Mouse (Mus musculus) neural tube, embryonic 13.5 days (tissue): Measurements from ENCODE around the gene Col4a4. TPM values are rescaled to one million over a fixed set of nuclear protein-coding genes. Genes with fewer than 3 reads are reported as not detected.
A peak's percentile ranks its signal among the peaks of the same experiment; 100 is the strongest.

ENCODE experiments used
- ATAC-seq: fragments of 200-750 bp; cut with Nextera tagmentation; 2 replicates; pipeline ENCODE4 v1.8.0; 2017; ENCODE audit warnings: low read depth, mild to moderate bottlenecking, moderate TSS enrichment, moderate library complexity
- H3K27ac ChIP-seq: fragments of 300-500 bp; sonication (generic); replicated peaks from 2 replicates; pipeline ENCODE4 v1.5.1; 2015; ENCODE audit warnings: moderate library complexity, mild to moderate bottlenecking, inconsistent platforms
- H3K27me3 ChIP-seq: fragments of 300-500 bp; sonication (generic); 2 replicates; pipeline ENCODE4 v1.6.1; 2015; ENCODE audit warnings: mild to moderate bottlenecking, inconsistent platforms
- H3K36me3 ChIP-seq: fragments of 300-500 bp; sonication (generic); 2 replicates; pipeline ENCODE4 v1.6.1; 2015; ENCODE audit warnings: mild to moderate bottlenecking, inconsistent platforms
- H3K4me1 ChIP-seq: fragments of 300-500 bp; sonication (generic); replicated peaks from 2 replicates; pipeline ENCODE4 v1.6.1; 2015; ENCODE audit warnings: inconsistent platforms
- H3K4me2 ChIP-seq: fragments of 300-500 bp; sonication (generic); 2 replicates; pipeline ENCODE4 v1.6.1; 2015; ENCODE audit warnings: inconsistent platforms, mild to moderate bottlenecking, moderate library complexity
- H3K4me3 ChIP-seq: fragments of 300-500 bp; sonication (generic); 2 replicates; pipeline ENCODE4 v1.5.1; 2015; ENCODE audit warnings: mild to moderate bottlenecking, inconsistent platforms
- H3K9ac ChIP-seq: fragments of 300-500 bp; sonication (generic); 2 replicates; pipeline ENCODE4 v1.6.1; 2015; ENCODE audit warnings: moderate library complexity, mild to moderate bottlenecking, inconsistent platforms
- H3K9me3 ChIP-seq: fragments of 300-500 bp; sonication (generic); 2 replicates; pipeline ENCODE4 v1.6.1; 2016; ENCODE audit warnings: inconsistent platforms
- WGBS: fragments of 180-500 bp; shearing (Covaris S2); methylation state at CpG from one replicate; pipeline ENCODE4 v1.1.7; 2015; 5-methylcytosine and 5-hydroxymethylcytosine counted together
- polyA plus RNA-seq: library from polyadenylated mRNA; unstranded; fragments of >200 nt; fragmentation: Nextera tagmentation; extraction: Ambion mirVana; gene quantifications from 2 replicates; pipeline ENCODE4 v1.2.1, GENCODE M21; 2015

Gene Col4a4
- polyA plus RNA-seq: 0.18 and 0.24 TPM in 2 replicates

DNA sequence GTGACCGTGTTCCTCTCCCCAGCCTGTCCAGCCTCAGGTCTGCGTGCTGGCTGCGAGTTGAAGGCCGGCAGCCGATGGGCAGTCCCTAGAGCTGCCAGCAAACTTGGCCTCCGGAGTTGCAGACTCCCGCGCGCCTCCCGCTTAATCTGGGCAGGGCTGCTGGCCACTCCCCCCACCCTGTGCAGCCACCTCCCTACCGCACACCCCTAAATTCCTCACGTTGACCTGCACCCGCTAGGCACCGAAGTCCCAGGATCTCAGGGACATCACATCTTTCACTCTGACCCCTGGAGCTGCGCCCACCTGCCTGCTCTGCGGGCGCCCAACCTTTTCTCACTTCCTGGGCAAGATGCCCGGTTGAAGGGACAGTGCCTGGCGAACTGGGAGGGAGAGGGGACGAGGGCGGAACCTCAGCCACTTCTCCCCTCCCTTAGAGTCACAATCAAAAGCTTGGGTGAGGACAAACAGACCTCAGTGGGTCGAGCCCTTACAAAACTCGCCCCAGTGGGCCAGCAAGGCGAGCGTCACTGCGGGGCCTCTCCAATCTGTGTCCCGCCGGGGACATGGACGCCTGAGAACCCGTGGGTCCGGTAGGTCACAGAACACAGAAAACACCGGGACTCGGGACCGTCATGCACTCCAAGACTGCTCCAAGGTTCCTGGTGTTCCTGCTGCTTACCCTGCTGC, at the start of gene Col4a4, which contains the start of gene Col4a3:
Gene Col4a4 (minus strand): TSS at position 137 of the 687 bp plus-strand sequence.
Gene Col4a3 (plus strand): TSS at position 209 of the 687 bp plus-strand sequence.
- Histone ChIP-seq H3K4me1 (peaks cover 10% of the 10 kb centered on the region), H3K27me3 (peaks cover 26% of the 10 kb centered on the region), H3K9ac (peak within 1 kb of the TSS; percentile 34), H3K9me3 (no peaks in the 10 kb centered on the region), H3K27ac (no peak within 1 kb of the TSS), H3K36me3 (no peaks in the 10 kb centered on the region), H3K4me2 (peak within 1 kb of the TSS; percentile 56), H3K4me3 (peak within 1 kb of the TSS; percentile 27)
- no peak for ATAC-seq
- 4% methylated on average over 34 of the region's 34 CpGs for WGBS

DNA sequence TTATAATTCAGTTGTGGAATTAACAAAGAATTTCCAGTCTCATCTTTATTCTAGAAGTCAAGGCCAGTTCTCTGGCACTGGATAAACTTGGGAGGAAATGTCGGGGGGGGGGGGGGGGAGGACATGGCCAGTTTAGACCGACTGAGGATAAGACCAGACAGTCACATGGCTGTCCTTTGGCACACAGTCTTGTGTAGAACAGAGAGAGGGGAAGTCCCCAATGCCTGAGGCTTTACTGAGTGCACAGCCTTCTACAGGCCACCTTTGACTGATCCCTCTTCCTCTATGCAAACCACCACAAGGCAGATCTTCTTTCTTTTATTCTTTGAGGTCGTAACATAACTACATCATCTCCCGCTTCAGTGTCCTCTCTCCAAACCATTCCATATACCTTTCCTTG, 49.7 kb upstream of the Col4a4 start:
- Histone ChIP-seq H3K27ac (no peak overlapping the region), H3K36me3 (no peaks in the 10 kb centered on the region), H3K27me3 (no peaks in the 10 kb centered on the region), H3K4me3 (no peak overlapping the region), H3K4me2 (no peak overlapping the region), H3K9ac (no peak overlapping the region), H3K9me3 (no peaks in the 10 kb centered on the region), H3K4me1 (peaks cover 7% of the 10 kb centered on the region)
- WGBS: 85% methylated on average over 4 of the region's 4 CpGs
- ATAC-seq: no peak

DNA sequence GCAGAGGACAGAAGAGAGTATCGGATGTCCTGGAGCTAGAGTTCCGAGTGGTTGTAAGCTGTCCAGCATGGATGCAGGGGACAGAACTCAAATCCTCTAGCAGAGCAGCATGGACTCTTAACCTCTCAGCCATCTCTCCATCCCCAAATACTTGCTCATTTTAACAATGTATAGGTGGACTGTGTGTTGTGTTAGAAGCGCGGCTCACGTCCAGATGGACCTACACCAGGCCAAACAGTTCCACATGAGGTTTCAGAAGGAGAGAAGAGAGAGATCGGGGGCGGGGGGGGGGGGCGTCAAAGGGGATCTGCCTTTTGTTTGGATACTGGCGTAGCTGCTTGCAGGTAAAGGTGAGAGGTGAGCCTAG, 48.6 kb upstream of the Col4a4 start:
- 95% methylated on average over 9 of the region's 9 CpGs for WGBS
- no peak for ATAC-seq
- H3K9ac ChIP-seq: no peak overlapping the region
- H3K4me1 ChIP-seq: peaks cover 7% of the 10 kb centered on the region
- H3K4me2 ChIP-seq: no peak overlapping the region
- no peak overlapping the region for H3K4me3 ChIP-seq
- H3K27ac ChIP-seq: no peak overlapping the region
- H3K27me3 ChIP-seq: no peaks in the 10 kb centered on the region
- H3K36me3 ChIP-seq: no peaks in the 10 kb centered on the region
- no peaks in the 10 kb centered on the region for H3K9me3 ChIP-seq

DNA sequence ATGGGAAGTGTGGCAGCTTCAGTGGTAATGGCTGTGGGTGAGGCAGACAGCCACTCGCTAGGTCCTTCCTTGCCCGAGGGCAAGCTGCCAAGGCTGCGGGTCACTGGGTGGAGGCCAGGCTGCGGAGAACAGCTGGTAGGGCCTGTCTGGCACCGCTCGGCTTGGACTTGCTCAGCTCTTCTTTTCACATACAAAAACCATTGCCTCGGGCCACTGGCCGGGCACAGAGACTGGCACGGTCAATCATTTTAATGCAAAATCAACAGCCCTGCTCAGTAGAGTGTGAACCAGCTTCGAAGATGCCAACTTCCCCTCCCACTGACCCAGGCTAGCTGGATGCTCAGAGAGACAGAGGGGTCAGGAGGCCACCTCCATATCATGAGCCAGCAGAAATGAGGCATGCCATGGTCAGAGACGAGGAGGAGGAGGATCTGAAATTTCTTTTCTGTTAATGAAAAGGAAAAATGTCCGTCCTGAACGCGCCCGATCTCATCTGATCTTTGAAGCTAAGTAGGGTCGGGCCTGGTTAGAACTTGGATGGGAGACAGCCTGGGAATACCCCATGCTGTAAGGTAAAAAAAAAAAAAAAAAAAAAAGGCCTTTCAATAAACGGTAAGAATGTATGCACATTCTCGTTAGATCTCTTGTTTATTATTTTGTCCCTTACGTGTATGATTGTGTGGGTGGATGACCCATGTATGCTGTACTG, 48.0 kb upstream of the Col4a4 start:
- H3K4me3 ChIP-seq: no peak overlapping the region
- peak; percentile 74 for ATAC-seq
- peaks cover 7% of the 10 kb centered on the region for H3K4me1 ChIP-seq
- H3K4me2 ChIP-seq: no peak overlapping the region
- H3K27me3 ChIP-seq: no peaks in the 10 kb centered on the region
- WGBS: 70% methylated on average over 19 of the region's 19 CpGs
- no peaks in the 10 kb centered on the region for H3K9me3 ChIP-seq
- no peak overlapping the region for H3K27ac ChIP-seq
- no peak overlapping the region for H3K9ac ChIP-seq
- no peaks in the 10 kb centered on the region for H3K36me3 ChIP-seq

DNA sequence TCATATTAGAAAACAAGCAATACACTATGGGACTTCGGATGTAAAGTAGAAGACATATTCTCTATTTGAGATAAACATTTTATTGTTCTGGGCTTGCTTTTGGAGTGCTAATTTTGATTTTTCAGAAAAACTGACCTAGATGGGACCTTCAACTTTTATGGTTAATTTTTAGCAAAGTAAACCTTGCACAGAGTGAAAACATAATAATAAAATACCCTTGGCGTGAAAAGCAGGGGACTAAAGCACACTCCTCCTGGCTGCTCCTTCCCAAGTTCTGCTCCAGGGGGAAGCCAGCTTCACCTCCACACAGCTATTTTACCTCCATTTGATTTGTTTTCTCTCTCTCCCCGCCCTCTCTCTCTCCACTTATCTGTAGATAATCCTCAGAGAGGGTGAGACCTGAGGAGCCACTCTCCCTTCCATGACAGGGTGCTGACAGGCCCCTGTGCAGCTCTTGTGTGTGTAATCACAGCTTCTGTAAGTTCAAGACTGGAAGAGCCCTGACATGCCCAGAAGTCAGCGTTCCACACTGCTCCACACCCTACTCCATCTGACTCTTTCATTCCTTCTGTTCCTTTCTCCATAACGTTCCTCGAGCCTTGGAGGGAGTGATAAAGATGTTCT, 44.6 kb upstream of the Col4a4 start:
- no peak for ATAC-seq
- no peaks in the 10 kb centered on the region for H3K27me3 ChIP-seq
- H3K4me1 ChIP-seq: peaks cover 7% of the 10 kb centered on the region
- H3K9ac ChIP-seq: no peak overlapping the region
- no peak overlapping the region for H3K27ac ChIP-seq
- 83% methylated on average over 6 of the region's 6 CpGs for WGBS
- no peak overlapping the region for H3K4me2 ChIP-seq
- no peaks in the 10 kb centered on the region for H3K9me3 ChIP-seq
- H3K4me3 ChIP-seq: no peak overlapping the region
- H3K36me3 ChIP-seq: no peaks in the 10 kb centered on the region

DNA sequence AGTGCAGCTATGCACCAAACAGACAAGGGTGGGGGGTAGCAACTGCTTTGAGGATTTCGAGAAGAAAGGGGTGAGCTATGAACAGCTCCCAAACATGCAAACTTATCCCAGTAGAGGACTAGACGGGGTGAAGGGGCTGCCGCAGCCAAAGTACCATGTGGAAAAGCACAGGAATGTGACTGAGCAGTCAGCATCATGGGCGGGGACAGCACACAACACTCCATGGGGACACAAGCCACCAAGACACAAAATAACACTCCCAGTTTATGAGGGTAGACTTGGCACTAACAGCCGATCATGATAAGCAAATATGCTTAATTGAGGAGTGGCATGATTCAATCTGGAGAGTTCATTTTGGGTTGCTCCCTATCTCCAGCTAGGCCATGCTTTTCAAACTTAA, 42.8 kb upstream of the Col4a4 start:
- H3K36me3 ChIP-seq: no peaks in the 10 kb centered on the region
- H3K4me1 ChIP-seq: peaks cover 3% of the 10 kb centered on the region
- H3K9me3 ChIP-seq: no peaks in the 10 kb centered on the region
- no peak overlapping the region for H3K9ac ChIP-seq
- ATAC-seq: no peak
- H3K27ac ChIP-seq: no peak overlapping the region
- no peak overlapping the region for H3K4me2 ChIP-seq
- WGBS: 89% methylated on average over 5 of the region's 5 CpGs
- H3K4me3 ChIP-seq: no peak overlapping the region
- no peaks in the 10 kb centered on the region for H3K27me3 ChIP-seq

DNA sequence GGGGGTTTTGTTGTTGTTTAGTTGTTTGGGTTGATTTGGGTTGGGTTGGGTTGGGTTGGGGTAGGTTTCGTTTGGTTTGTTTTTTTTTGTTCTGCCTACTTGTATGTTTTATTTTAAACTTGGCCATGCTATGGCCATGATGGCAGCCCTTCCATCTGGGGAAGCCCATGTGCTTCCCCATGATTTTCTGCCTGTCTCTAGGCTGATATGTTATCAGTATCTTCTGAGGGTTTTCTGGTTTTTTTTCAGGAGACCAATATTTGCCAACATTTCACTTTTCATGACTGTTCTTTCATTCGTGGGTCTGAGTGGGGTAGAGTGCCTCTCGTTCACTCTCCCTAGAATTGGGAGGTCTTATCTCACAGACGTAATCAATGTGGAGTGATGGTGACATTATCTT, 41.0 kb upstream of the Col4a4 start:
- H3K36me3 ChIP-seq: no peaks in the 10 kb centered on the region

DNA sequence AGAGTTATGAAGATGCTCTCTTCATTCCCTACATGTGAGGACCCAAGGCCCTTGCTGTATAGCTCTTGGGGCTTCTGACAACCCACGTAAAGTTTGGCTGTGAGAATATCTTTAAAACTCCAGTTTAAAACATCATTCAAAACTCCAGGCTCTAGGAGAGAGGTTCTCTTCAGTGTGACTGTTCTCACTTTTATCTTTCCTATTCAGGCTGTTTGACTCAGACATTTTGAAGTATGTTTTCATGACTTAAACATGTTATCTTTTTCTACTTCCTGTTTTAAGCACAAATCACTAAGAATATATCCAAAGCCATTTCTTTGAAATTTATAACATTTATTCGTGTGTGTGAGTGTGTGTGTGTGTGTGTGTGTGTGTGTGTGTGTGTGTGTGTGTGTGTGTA, 38.8 kb upstream of the Col4a4 start:
- Histone ChIP-seq H3K4me2 (no peak overlapping the region), H3K27me3 (no peaks in the 10 kb centered on the region), H3K27ac (no peak overlapping the region), H3K36me3 (no peaks in the 10 kb centered on the region), H3K4me3 (no peak overlapping the region), H3K9me3 (no peaks in the 10 kb centered on the region), H3K9ac (no peak overlapping the region), H3K4me1 (no peaks in the 10 kb centered on the region)
- WGBS: 71% methylated on average over 2 of the region's 2 CpGs
- no peak for ATAC-seq

More for the DNA sequence above, 41.0 kb upstream of the Col4a4 start:
- Histone ChIP-seq H3K9me3 (no peaks in the 10 kb centered on the region), H3K4me1 (no peaks in the 10 kb centered on the region), H3K27ac (no peak overlapping the region), H3K27me3 (no peaks in the 10 kb centered on the region), H3K4me3 (no peak overlapping the region), H3K9ac (no peak overlapping the region), H3K4me2 (no peak overlapping the region)
- WGBS: 87% methylated on average over 4 of the region's 4 CpGs
- no peak for ATAC-seq

DNA sequence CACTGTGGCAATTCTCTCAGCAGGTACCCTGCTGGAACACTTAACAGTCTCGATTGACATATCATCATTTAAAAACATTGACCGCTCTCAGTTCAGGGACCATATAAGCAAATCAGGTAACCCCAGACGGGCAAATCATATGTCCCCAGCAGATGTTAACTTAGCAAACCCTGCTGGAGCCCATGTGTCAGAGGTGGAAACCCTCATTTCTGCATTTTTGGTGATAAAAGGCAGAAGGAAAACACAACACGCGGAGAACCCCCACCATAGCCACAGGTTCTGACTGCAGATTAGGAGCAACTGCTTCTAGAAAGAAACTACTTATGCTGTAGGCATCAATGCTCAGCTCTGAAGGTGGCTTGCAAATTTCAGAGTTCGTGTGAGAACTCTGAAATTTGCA, 38.3 kb upstream of the Col4a4 start:
- WGBS: 81% methylated on average over 6 of the region's 6 CpGs
- H3K27ac ChIP-seq: no peak overlapping the region
- no peaks in the 10 kb centered on the region for H3K36me3 ChIP-seq

DNA sequence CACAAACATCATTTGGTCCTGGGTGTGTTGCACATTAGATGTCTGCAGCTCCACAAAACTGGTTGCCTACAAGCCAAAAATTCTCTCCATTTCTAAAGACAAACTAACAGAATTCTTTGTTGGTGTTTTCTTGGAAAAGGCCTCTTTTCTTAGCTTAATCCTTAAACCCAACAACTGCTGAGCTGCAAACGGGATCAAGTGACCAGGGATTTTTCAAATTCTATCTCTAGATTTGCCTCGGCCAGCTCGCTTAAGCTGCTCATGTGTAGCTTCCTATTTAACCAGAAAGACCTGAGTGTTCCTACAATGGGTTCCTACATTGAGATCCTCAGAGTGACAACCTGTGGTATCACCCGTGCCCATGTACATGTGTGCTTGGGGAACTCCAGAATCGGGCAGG, 33.3 kb upstream of the Col4a4 start:
- H3K4me3 ChIP-seq: no peak overlapping the region
- WGBS: 92% methylated on average over 5 of the region's 5 CpGs
- no peaks in the 10 kb centered on the region for H3K4me1 ChIP-seq
- no peak overlapping the region for H3K27ac ChIP-seq
- no peak overlapping the region for H3K9ac ChIP-seq
- no peak overlapping the region for H3K4me2 ChIP-seq
- no peaks in the 10 kb centered on the region for H3K9me3 ChIP-seq
- ATAC-seq: no peak
- H3K27me3 ChIP-seq: no peaks in the 10 kb centered on the region
- no peaks in the 10 kb centered on the region for H3K36me3 ChIP-seq

More for the DNA sequence above, 38.3 kb upstream of the Col4a4 start:
- no peak for ATAC-seq
- no peak overlapping the region for H3K4me3 ChIP-seq
- H3K9ac ChIP-seq: no peak overlapping the region
- H3K27me3 ChIP-seq: no peaks in the 10 kb centered on the region
- no peak overlapping the region for H3K4me2 ChIP-seq
- H3K9me3 ChIP-seq: no peaks in the 10 kb centered on the region
- no peaks in the 10 kb centered on the region for H3K4me1 ChIP-seq

DNA sequence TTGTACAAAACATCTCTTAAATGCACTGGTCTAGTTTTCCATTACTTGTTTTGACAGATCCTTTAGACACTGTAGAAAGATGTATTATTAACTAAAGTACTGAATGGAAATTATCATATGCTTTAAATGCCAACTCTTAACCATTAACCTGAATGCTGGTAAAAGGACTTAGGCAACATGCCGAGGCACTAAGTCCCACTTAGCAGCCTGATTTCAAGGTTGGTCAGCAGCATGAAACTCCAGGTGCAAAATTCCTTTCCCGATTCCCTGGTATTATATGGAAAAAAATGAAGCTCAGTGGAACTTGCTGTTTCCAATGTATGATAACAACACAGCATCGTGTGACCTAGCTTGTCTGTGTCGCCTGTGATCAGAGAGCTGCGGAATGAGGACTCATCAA, 31.9 kb upstream of the Col4a4 start:
- H3K9me3 ChIP-seq: no peaks in the 10 kb centered on the region
- no peak overlapping the region for H3K9ac ChIP-seq
- no peaks in the 10 kb centered on the region for H3K36me3 ChIP-seq
- no peak overlapping the region for H3K4me2 ChIP-seq
- H3K4me3 ChIP-seq: no peak overlapping the region
- ATAC-seq: no peak
- H3K4me1 ChIP-seq: no peaks in the 10 kb centered on the region
- no peak overlapping the region for H3K27ac ChIP-seq
- WGBS: 86% methylated on average over 5 of the region's 5 CpGs
- no peaks in the 10 kb centered on the region for H3K27me3 ChIP-seq

DNA sequence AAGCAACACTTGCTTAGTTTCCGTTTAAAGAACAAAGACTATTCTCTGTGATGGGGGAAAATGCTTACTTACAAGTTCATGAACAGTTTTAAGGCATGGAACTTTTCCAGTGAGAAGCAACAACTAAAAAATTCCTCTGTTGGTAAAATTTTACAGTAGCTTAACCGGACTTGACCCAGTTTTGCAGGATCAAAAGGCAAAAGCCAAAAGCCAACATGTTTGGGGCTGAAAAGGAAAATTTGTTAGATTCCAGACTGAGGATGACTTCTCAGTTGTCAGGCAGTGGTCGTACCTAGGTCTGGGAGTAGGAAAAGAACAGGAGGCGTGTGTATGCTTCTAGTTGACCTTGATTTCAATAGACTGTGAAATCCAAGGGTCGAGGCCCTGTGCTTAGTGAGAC, 31.4 kb upstream of the Col4a4 start:
- Histone ChIP-seq H3K4me3 (no peak overlapping the region), H3K9me3 (no peaks in the 10 kb centered on the region), H3K4me1 (no peaks in the 10 kb centered on the region), H3K27me3 (no peaks in the 10 kb centered on the region), H3K9ac (no peak overlapping the region), H3K4me2 (no peak overlapping the region), H3K36me3 (no peaks in the 10 kb centered on the region), H3K27ac (no peak overlapping the region)
- ATAC-seq: no peak
- WGBS: 60% methylated on average over 5 of the region's 5 CpGs
